Mouse (Mus musculus): Measurements from ENCODE around the gene Inpp5d.

Inpp5d gene

GRCm38 (mm10) chr1:87704230-87704629 is 84.1 kb downstream of the Inpp5d start:
- in situ Hi-C loops (cut with MboI): no loop called here

- in situ Hi-C loops (cut with MboI): no loop called here
Measured at GRCm38 (mm10) chr1:87706361-87706760, 86.2 kb downstream of the Inpp5d start.

DNA sequence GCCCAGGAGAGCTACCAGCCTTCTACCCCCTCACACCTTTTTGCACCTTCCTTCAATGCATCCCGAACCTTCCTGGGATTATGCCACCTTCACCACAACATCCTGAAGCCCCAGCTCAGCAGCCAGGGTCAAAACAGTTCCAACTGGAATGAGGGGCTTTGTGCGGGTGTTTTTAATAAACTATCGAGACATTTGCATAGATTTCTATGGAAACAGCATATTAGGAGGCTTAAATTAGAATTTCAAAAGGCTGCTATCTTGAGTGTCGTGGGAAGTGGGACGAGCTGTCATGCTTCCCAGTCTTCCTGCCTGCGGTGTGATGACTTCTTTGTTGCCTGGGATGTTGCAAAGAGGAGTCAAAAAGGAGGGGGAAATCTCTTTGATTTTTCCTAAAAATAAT is 88.9 kb downstream of the Inpp5d start:
- in situ Hi-C loops (cut with MboI): no loop called here

DNA sequence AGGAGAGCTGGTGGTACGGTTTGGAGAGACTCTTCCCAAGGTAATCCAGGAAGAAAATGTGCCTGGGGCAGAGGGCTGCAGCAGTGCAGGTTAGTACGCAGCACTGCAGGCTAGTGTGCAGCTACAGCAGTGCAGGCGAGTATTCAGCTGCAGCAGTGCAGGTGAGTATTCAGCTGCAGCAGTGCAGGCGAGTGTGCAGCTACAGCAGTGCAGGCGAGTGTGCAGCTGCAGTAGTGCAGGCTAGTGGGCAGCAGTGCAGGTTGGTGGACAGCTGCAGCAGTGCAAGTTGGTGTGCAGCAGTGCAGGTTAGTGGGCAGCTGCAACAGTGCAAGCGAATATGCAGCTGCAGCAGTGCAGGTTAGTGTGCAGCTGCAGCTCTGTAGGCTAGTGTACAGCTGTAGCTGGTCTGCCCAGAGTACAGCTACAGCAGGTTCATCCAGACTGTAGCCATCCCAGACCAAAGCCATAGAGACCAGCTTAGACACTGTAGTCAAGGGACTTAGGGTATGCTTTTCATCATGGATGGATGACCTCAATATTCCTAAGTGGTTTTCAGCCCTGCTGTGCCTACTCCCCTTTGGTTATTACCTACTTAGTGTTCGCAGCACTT is 89.7 kb downstream of the Inpp5d start:
- in situ Hi-C loops (cut with MboI): no loop called here

GRCm38 (mm10) chr1:87711938-87712613 is 92.0 kb downstream of the Inpp5d start:
- in situ Hi-C loops (cut with MboI): no loop called here

GRCm38 (mm10) chr1:87712614-87712971 is 92.5 kb downstream of the Inpp5d start:
- in situ Hi-C loops (cut with MboI): no loop called here

- in situ Hi-C loops (cut with MboI): no loop called here
Measured at GRCm38 (mm10) chr1:87721382-87721781, 101.3 kb downstream of the Inpp5d start.

DNA sequence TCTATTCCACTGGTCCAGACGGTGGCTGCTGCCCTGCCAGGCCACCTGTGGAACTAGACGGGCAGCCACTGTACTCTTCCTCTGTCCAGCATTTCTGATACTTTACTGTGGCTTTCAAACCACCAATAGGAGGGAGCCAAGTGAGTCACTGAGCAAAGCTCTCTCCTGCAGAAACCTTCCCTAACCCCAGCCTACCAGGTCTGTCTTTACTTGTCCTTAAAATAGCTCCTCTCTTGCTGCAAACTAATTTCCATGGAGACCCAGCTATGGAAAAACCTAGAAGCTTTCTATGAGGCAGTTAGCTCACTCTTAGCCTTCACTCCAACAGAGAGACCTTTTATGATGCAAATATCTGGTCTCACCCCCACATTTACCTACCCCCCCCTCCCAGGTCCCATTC is 102.0 kb downstream of the Inpp5d start:
- in situ Hi-C loops (cut with MboI): no loop called here

GRCm38 (mm10) chr1:87723351-87723750 is 103.2 kb downstream of the Inpp5d start:
- in situ Hi-C loops (cut with MboI): no loop called here

DNA sequence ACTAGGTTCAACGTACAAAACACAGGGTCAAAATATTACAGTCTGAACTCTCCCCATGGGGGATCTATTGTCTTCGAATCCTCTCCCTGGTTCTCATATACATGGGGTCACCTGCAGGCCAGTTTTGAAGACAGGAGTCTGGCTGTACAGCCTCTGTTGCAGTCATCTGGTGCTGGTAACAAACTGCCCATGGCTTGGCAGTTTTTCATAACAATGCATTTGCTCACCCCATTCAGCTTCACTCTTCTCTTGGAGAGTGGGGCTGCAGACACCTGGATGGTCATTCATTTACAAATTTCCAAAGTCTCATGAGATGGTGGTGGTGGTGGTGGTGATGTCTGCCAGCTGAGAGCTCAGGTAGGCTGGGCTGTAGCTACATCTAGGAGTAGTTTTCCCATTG is 109.0 kb downstream of the Inpp5d start:
- in situ Hi-C loops (cut with MboI): no loop called here

DNA sequence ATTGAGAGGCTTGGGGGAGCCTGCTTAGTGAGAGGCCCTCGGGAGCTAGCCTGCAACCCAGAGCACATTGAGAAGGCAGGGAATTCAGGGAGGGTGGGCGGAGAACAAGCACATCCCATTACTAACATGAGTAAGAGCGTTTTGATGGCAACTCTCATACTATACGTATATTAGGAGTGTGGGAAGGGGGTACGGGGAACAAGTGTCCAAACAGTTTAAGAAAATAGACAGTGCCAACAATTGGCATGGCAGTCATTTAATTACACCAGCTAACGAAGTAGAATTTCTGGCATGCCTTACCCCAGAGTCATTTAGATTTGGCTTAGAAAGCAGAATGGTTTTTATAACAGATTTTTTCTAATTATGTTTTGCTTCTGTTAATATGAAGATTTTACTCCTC is 109.7 kb downstream of the Inpp5d start:
- in situ Hi-C loops (cut with MboI): no loop called here

DNA sequence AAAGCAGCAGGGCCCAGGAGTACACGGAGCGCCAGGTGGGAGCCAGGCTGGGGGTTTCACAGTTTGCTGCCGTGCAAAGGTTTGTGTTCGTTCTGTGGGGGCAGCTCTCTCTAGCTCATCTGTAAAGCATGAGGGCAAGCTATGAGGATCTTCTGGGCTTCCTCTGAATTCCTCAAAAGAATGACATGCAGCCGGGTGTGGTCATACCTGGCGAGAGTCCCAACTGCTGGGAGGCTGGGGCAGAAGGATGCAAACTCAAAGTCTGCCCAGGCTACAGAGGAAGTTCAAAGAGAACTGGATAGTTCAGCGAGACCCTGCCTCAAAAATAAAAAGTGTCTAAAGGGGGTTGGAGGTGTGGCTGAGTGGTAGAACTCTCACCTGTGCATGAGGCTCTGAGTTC is 110.2 kb downstream of the Inpp5d start:
- in situ Hi-C loops (cut with MboI): no loop called here

GRCm38 (mm10) chr1:87733212-87733611 is 113.1 kb downstream of the Inpp5d start:
- in situ Hi-C loops (cut with MboI): no loop called here

DNA sequence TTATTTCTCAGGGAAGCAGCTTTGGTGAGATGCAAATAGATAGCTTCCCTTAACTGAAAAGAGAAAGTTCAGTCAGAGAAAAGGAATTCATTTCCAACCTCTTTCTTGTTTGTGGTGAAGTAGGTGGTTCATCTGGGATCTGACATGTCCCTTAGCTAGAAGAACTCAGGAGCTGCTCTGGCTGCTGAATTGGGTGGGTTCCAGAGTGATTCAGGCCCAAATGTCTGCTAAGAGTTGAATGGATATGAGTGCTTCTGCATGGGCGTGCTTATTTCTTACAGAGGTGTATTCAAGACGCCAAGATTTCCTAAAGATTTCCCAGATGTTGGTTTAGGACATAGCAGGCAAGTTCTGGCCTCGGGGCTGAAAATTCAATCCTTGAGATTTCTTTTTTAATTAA is 114.0 kb downstream of the Inpp5d start:
- in situ Hi-C loops (cut with MboI): no loop called here

GRCm38 (mm10) chr1:87740584-87741290 is 120.6 kb downstream of the Inpp5d start:
- in situ Hi-C loops (cut with MboI): no loop called here

DNA sequence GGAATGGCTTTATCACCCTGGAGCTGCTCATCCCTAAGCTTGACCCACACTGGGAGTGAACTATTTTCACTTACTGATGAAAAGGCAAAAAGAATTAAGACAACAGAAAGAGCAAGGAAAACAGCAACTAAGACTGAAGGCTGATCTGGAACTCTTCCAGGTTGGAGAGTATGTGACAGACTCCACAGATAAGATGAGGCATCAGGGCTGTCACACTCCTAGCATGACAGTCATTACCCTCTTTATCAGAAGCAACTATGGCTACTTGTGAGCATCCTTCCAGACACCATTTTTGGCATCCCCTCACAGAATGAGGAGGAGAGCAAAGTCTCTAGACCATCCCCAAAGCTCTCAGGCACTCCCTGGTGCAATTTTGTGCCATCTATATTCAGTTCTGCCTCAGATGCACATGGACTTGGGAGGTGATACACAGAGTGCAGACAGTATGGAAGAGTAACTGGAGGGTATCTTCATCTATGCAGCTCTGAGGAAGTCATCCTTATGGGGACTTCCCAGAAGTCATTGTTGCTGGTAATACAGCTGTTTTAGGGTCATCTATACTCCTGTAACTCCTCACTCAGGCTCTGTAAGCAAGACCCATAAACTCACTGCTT is 129.4 kb downstream of the Inpp5d start:
- in situ Hi-C loops (cut with MboI): no loop called here

DNA sequence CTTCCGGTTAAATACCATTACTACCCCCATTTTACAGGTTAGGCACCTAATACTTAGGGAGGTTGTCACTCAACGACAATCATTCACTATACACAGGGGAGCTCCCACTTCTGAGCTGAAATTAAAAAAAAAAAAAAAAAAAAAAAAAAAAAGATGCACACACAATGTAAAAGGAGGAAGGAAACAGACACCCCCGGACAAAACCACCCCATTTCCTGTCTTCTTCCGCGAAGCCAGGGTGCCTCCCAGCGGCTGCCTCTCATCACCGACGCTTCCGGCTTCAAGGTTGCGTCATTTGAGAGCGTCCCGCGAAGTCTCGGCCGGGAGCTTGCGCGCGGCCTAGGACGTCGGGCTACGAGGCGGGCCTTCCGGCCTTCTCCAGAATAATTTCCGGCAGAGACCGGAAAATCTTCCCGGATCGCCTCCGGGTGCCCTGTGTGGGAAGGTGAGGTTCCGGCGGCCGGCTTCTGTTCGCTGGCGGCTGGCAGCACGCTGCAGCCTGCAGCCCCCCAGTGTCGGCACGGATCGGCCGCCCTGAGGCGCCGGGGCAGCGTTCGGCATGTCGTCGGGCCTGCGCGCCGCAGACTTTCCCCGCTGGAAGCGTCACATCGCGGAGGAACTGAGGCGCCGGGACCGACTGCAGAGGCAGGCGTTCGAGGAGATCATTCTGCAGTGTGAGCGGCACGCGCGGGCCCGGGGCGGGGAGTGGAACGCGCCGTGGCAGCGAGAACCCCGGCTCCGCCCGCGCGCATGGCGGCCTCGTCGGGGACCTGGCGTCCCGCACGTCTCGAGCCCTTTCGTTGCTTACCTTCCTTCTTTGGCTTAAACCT is 135.7 kb downstream of the Inpp5d start, which contains the start of gene Atg16l1:
Gene Atg16l1 (plus strand): TSS at position 230 of the 830 bp plus-strand sequence.
- in situ Hi-C loops (cut with MboI): no loop called here

GRCm38 (mm10) chr1:87763821-87764220 is 143.7 kb downstream of the Inpp5d start:
- in situ Hi-C loops (cut with MboI): no loop called here

- in situ Hi-C loops (cut with MboI): no loop called here
Measured at GRCm38 (mm10) chr1:87765741-87766140, 145.6 kb downstream of the Inpp5d start.

GRCm38 (mm10) chr1:87766233-87766632 is 146.1 kb downstream of the Inpp5d start:
- in situ Hi-C loops (cut with MboI): no loop called here

DNA sequence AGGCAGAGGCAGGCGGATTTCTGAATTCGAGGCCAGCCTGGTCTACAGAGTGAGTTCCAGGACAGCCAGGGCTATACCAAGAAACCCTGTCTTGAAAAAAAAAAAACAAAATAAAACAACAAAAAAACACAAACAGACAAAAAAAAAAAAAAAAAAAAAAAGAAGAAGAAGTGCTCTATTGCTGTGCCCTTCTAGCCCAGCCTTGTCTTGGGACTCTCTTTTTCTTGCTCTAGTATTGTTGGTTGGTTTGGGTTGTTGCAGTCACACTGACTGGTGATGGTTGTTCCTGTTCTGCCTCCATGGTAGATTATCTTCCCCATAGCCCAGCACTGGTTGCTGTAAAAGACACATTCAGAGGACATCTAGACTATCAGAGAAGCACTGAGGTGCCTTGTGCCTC is 149.2 kb downstream of the Inpp5d start:
- in situ Hi-C loops (cut with MboI): no loop called here
